Mouse (Mus musculus) small intestine, adult 2 months (tissue): Measurements from ENCODE around the gene Xylt1.

ENCODE experiments used
- CTCF ChIP-seq: fragments of 200-500 bp; IDR thresholded peaks from 2 replicates; pipeline ENCODE4 v1.5.1; 2012; ENCODE audit warnings: low read depth, mild to moderate bottlenecking, control low read depth, inconsistent platforms, low read length, moderate library complexity, mixed read lengths; ENCODE audit not compliant: insufficient replicate concordance, insufficient read length; ENCODE audit errors: extremely low read depth
- POLR2A ChIP-seq: fragments of 200-500 bp; IDR thresholded peaks from 2 replicates; pipeline ENCODE4 v1.6.1; 2012; ENCODE audit warnings: low read depth, mild to moderate bottlenecking, control low read depth, inconsistent platforms, low read length, moderate library complexity

GRCm38 (mm10) chr7:117508090-117508489, 127.3 kb downstream of the Xylt1 start:
- TF ChIP-seq CTCF (no peak), POLR2A (no peak)
